Mouse (Mus musculus): ENCODE measurements at regions not wholly inside any gene's neighbourhood (a gene's known extent, or its start where the extent isn't known, plus 50 kb on each side); places are given as distances from the start of the nearest gene placed in this dataset.
"Not testable (repeated sequence)": the region's sequence is repeated elsewhere in the genome, so short reads cannot be mapped to it uniquely, and the experiment has no call there.

DNA sequence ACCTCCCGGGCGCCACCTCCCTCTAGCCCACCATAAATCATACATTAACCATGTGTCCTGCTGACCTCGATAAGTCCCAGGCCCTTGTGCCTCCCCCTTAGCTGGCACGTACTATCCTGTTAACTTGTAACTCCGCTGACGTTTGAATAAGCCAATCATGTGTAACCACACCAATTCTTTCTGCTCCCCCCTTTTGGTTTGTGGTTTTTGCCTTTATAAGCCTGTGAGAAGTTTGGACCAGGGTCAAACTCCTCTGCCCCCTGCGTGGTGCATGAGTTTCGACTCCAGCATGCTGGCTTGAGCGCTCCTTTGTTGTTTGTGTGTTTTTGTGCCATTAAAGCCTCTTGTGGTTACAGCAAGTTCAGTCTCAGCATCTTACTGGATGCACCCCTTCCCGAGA lies 138.4 kb upstream of the Samt2 start:
- in situ Hi-C loops (cut with MboI, MseI) = not testable (repeated sequence)

DNA sequence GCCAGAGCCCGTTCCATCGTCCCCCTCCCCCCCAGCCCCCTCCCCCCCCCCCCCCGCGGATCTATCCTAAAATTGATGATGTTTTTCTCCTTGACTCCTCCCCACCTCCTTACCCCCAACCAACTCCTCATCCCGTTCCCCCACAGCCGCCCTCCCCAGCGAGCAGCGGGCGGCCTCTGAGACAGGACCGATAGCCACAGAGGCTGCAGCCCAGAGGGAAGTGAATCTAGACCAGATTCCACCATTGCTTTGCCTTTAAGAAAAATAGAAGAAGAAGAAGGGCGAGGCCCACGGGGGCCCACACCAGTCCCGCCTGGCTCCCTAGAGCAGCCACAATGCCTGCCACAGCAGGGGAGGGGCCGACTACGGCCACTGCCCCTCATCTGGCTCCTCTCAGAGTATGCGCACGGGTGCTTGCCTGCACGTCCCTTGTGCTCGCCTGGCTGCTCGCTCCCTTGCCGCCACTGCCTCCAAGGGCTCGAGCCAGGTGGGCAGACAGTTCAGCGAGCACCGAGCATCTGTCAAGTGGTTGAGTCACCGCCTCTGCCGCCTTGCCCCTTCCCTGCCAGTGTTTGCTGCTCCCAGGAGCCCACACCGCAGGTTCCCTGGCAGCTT lies 134.6 kb upstream of the Samt2 start:
- in situ Hi-C loops (cut with MboI, MseI) = no loop called here

DNA sequence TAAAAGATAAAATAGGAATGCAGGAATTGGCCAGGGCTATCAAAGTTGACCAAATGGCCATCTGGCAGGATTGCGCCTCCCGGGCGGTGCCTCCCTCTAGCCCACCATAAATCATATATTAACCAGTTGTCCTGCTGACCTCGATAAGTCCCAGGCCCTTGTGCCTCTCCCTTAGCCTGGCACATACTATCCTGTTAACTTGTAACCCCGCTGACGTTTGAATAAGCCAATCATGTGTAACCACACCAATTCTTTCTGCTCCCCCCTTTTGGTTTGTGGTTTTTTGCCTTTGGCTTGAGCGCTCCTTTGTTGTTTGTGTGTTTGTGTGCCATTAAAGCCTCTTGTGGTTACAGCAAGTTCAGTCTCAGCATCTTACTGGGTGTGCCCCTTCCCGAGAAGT lies 133.4 kb upstream of the Samt2 start:
- in situ Hi-C loops (cut with MboI, MseI) = not testable (repeated sequence)

DNA sequence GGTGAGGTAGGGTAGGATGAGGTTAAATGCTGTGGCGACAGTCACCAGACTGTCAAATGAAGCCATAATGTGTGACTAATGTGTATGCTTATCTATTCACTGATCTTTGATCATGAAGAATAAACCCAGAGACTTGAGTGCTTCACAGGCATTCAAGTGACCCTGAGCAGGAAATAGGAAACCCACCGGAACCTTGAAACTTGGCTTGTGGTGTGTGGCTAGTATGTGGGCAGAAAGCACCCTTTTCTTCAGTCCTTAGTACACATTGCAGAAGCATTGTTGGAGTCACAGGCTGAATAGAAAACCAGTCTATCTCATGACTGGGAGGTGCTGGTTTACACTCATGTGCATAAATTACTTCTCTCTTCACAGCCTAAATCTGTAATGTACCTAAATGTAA lies 91.4 kb upstream of the Samt2 start:
- in situ Hi-C loops (cut with MboI, MseI) = loop anchor here (5.0 kb wide), 1 partner anchor 1838 kb away; no protein-coding TSS in a partner anchor
